Mouse (Mus musculus) embryonic facial prominence, embryonic 10.5 days (tissue): ENCODE measurements around the gene Fam71a. TPM values are rescaled to one million over a fixed set of nuclear protein-coding genes. Genes with fewer than 3 reads are reported as not detected.
A peak's percentile ranks its signal among the peaks of the same experiment; 100 is the strongest.

Experiments
- DNase-seq: peaks from one replicate; pipeline ENCODE4 v3.0.0-alpha.2; 2017; ENCODE audit warnings: low spot score
- H3K27ac ChIP-seq: fragments of 300-500 bp; sonication (generic); replicated peaks from 2 replicates; pipeline ENCODE4 v1.5.1; 2016; ENCODE audit warnings: mild to moderate bottlenecking
- H3K27me3 ChIP-seq: fragments of 300-500 bp; sonication (generic); replicated peaks from 2 replicates; pipeline ENCODE4 v1.6.1; 2016; ENCODE audit warnings: low read depth, mild to moderate bottlenecking; ENCODE audit not compliant: poor library complexity, severe bottlenecking
- H3K36me3 ChIP-seq: fragments of 300-500 bp; sonication (generic); replicated peaks from 2 replicates; pipeline ENCODE4 v1.6.1; 2016; ENCODE audit warnings: mild to moderate bottlenecking, moderate library complexity
- H3K4me1 ChIP-seq: fragments of 300-500 bp; sonication (generic); 2 replicates; pipeline ENCODE4 v1.6.1; 2016
- H3K4me3 ChIP-seq: fragments of 300-500 bp; sonication (generic); 2 replicates; pipeline ENCODE4 v1.5.1; 2016; ENCODE audit warnings: mild to moderate bottlenecking, moderate library complexity
- H3K9me3 ChIP-seq: fragments of 300-500 bp; sonication (generic); 2 replicates; pipeline ENCODE4 v1.6.1; 2016; ENCODE audit warnings: mild to moderate bottlenecking
- WGBS: fragments of 180-500 bp; shearing (Covaris S2); methylation state at CpG from one replicate; pipeline ENCODE4 v1.1.7; 2016; 5-methylcytosine and 5-hydroxymethylcytosine counted together
- polyA plus RNA-seq: library from polyadenylated mRNA; unstranded; fragments of >200 nt; fragmentation: Nextera tagmentation; extraction: Ambion mirVana; gene quantifications from 2 replicates; pipeline ENCODE4 v1.2.1, GENCODE M21; 2016

Fam71a gene
- polyA plus RNA-seq, 1 experiment from 2014 or later: not detected

GRCm38 (mm10) chr1:191135406-191135805 is 29.2 kb downstream of the Fam71a start:
- no peaks in the 10 kb centered on the region for H3K9me3 ChIP-seq
- H3K4me1 ChIP-seq: peaks cover 14% of the 10 kb centered on the region
- H3K27ac ChIP-seq: no peak overlapping the region
- no peaks in the 10 kb centered on the region for H3K36me3 ChIP-seq
- DNase-seq: no peak
- peaks cover 3% of the 10 kb centered on the region; the same call in 1 of the 2 replicates for H3K27me3 ChIP-seq
- 55% methylated on average over 4 of the region's 4 CpGs for WGBS
- H3K4me3 ChIP-seq: no peak overlapping the region

DNA sequence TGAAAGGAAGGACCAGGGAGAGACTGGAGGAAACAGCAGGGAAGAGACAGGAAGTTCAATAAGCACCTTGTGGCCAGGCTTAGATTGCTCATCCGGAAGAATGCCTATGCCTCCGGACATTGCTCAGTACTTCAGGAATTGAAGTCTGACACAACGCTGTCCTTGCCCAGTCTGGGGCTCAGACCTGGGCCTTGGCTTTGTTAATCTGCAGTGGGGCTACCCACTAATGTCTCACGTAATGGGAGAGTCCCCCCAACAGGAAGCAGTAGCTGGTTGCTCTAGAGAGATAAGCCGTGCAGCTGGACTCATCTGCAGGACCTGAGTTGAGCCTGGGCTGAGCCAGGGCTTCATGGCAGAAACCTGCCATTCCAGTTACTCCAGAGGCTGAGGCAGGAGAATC is 31.7 kb downstream of the Fam71a start:
- DNase-seq: no peak
- Histone ChIP-seq H3K27me3 (peaks cover 3% of the 10 kb centered on the region; the same call in 1 of the 2 replicates), H3K4me1 (peaks cover 14% of the 10 kb centered on the region), H3K36me3 (no peaks in the 10 kb centered on the region), H3K4me3 (no peak overlapping the region), H3K27ac (peak overlapping the region; percentile 16; the same call in 1 of the 2 replicates), H3K9me3 (peaks cover 12% of the 10 kb centered on the region; the same call in 1 of the 2 replicates)
- WGBS: 68% methylated on average over 5 of the region's 5 CpGs

- Histone ChIP-seq H3K36me3 (no peaks in the 10 kb centered on the region), H3K27me3 (peaks cover 3% of the 10 kb centered on the region; the same call in 1 of the 2 replicates), H3K4me3 (no peak overlapping the region), H3K27ac (no peak overlapping the region), H3K9me3 (peaks cover 12% of the 10 kb centered on the region; the same call in 1 of the 2 replicates), H3K4me1 (peaks cover 14% of the 10 kb centered on the region)
- DNase-seq: no peak
- 82% methylated on average over 5 of the region's 5 CpGs for WGBS
Measured at GRCm38 (mm10) chr1:191132240-191132639, 32.4 kb downstream of the Fam71a start.

GRCm38 (mm10) chr1:191131692-191132091 is 32.9 kb downstream of the Fam71a start:
- Histone ChIP-seq H3K36me3 (no peaks in the 10 kb centered on the region), H3K27ac (no peak overlapping the region), H3K4me1 (peaks cover 12% of the 10 kb centered on the region), H3K4me3 (no peak overlapping the region), H3K9me3 (peaks cover 12% of the 10 kb centered on the region; the same call in 1 of the 2 replicates), H3K27me3 (peaks cover under 1% of the 10 kb centered on the region; the same call in 1 of the 2 replicates)
- 90% methylated on average over 2 of the region's 2 CpGs for WGBS
- DNase-seq: no peak

DNA sequence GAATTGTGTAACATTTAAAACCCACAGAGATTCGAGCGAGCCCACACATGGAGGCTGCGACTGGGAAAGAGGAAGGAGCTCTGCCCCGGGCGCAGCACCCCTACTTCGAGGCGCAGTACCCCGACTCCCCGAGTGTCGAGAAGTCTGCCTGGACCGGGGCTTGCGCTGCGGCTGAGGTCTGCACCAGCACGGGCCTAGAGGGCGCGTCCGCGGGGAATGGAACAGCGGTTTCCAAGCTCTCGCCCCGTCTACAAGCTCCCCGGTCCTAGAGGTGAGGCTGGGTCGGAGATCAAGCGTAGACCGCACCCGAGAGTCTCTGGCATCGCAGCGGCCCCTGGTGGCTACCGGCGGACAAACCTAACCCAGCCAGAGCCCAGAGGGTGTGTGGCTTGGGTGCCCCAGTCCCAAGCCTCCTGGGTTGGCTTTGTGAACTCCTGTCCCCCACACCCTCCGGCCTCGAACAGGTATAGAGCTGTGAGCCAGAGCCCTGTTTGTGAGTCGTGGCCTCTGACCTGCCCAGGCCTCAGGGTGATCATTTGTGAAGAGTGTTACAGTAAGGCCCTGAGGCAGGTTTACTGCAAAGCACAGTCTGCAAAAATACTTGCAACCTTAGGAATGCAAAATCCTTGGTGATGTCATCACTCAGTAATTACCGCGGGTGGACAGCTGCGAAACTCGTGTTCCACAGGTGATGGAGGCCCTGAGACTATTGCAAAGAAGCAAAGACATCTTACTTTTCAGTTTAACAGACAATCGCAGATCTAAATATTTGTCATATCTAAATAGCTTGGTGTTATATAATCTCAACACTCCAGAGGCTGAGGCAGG is 38.6 kb downstream of the Fam71a start:
- peaks cover 6% of the 10 kb centered on the region for H3K4me1 ChIP-seq
- H3K4me3 ChIP-seq: peak overlapping the region; percentile 53
- H3K36me3 ChIP-seq: no peaks in the 10 kb centered on the region
- peaks cover 20% of the 10 kb centered on the region for H3K27me3 ChIP-seq
- 15% methylated on average over 38 of the region's 38 CpGs for WGBS
- peak; percentile 82 for DNase-seq
- peaks cover 12% of the 10 kb centered on the region; the same call in 1 of the 2 replicates for H3K9me3 ChIP-seq
- peak overlapping the region; percentile 52; the same call in 1 of the 2 replicates for H3K27ac ChIP-seq

GRCm38 (mm10) chr1:191124288-191124687 is 40.3 kb downstream of the Fam71a start:
- whole genome bisulfite sequencing: 74% methylated on average over 4 of the region's 4 CpGs
- Histone ChIP-seq H3K36me3 (no peaks in the 10 kb centered on the region), H3K4me1 (peaks cover 6% of the 10 kb centered on the region), H3K4me3 (no peak overlapping the region), H3K9me3 (peaks cover 2% of the 10 kb centered on the region; the same call in 1 of the 2 replicates), H3K27me3 (peaks cover 20% of the 10 kb centered on the region), H3K27ac (no peak overlapping the region)
- no peak for DNase-seq

- Histone ChIP-seq H3K27ac (no peak overlapping the region), H3K9me3 (no peaks in the 10 kb centered on the region), H3K4me3 (no peak overlapping the region), H3K36me3 (no peaks in the 10 kb centered on the region), H3K4me1 (peaks cover 6% of the 10 kb centered on the region), H3K27me3 (peaks cover 20% of the 10 kb centered on the region)
- no peak for DNase-seq
- WGBS: 85% methylated on average over 2 of the region's 2 CpGs
Measured at GRCm38 (mm10) chr1:191123696-191124095, 40.9 kb downstream of the Fam71a start.

- Histone ChIP-seq H3K4me1 (peaks cover 6% of the 10 kb centered on the region), H3K9me3 (no peaks in the 10 kb centered on the region), H3K27me3 (peaks cover 20% of the 10 kb centered on the region), H3K36me3 (no peaks in the 10 kb centered on the region), H3K4me3 (no peak overlapping the region), H3K27ac (no peak overlapping the region)
- 79% methylated on average over 3 of the region's 3 CpGs for WGBS
- no peak for DNase-seq
Measured at GRCm38 (mm10) chr1:191122744-191123143, 41.9 kb downstream of the Fam71a start.

DNA sequence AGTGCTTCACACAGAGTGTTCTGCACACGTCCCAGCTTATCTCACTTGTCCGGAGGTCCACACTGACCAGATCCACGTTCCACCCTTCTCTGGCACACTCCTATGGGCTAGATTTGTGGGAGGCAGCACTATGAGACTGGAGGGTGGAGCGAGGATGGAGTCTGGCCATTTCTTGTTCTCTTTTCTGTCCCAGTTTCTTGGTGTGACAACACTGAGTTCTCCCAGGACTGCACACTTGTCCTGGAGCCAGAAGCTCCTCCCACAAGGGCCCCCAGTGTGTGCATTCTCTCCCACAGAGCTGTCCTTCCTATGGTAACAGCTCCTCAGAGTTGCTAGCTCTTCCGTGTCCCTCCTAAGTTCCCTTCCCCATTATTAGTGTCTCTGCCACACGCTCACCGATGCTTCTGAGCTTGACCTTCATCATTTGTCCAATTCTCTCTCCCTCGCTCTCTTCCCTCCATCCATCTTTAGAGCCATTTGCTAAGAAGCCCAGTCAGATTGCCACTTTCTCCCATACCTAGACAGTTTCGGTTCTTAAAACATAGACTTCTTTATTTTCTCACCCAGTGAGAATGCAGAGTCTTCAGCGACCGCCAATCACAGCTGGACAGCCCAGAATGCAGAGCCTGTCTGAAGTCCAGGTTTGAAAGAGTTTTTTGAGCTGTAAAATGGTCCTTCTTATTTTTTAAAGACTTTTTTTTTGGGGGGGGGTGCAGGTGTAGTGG is 48.9 kb downstream of the Fam71a start:
- DNase-seq: no peak
- Histone ChIP-seq H3K4me1 (peaks cover 14% of the 10 kb centered on the region), H3K9me3 (no peaks in the 10 kb centered on the region), H3K27ac (no peak overlapping the region), H3K27me3 (no peaks in the 10 kb centered on the region), H3K36me3 (no peaks in the 10 kb centered on the region), H3K4me3 (no peak overlapping the region)
- 81% methylated on average over 11 of the region's 11 CpGs for WGBS

DNA sequence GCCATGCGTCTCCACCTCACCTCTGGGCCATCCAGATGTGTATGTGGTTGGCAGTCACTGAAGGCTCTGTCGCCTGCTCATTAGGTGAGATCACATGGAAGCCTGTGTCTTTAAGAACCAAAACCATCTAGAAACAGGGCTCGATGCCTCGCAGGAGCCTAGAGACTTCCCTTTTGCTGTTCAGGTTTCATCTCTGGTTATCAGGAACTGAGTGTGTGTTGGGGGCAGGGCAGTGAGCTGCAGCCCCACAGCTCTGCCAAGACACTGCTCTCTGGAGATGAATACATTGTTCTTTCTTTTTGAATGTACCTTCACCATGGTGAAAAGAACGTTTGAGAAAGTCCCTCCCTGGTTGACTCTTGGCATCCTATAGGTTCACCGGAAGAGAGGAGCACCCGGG is 49.7 kb downstream of the Fam71a start:
- H3K36me3 ChIP-seq: no peaks in the 10 kb centered on the region
- H3K27ac ChIP-seq: no peak overlapping the region
- peaks cover 22% of the 10 kb centered on the region for H3K4me1 ChIP-seq
- H3K27me3 ChIP-seq: no peaks in the 10 kb centered on the region
- no peaks in the 10 kb centered on the region for H3K9me3 ChIP-seq
- no peak overlapping the region for H3K4me3 ChIP-seq
- DNase-seq: no peak
- 72% methylated on average over 7 of the region's 7 CpGs for WGBS
